Mouse (Mus musculus) erythroblast, embryonic 14.5 days (primary cell): ENCODE measurements around the gene 2300002M23Rik. TPM values are rescaled to one million over a fixed set of nuclear protein-coding genes. Genes with fewer than 3 reads are reported as not detected.

Experiments
- H3K27me3 ChIP-seq: 2 replicates; pipeline ENCODE4 v1.6.1; 2012; ENCODE audit warnings: inconsistent platforms; ENCODE audit not compliant: control insufficient read depth
- H3K36me3 ChIP-seq: 2 replicates; pipeline ENCODE4 v1.6.1; 2012; ENCODE audit warnings: mild to moderate bottlenecking, inconsistent platforms; ENCODE audit not compliant: control insufficient read depth
- H3K4me1 ChIP-seq: 2 replicates; pipeline ENCODE4 v1.6.1; 2012; ENCODE audit warnings: inconsistent platforms; ENCODE audit not compliant: control insufficient read depth
- H3K4me3 ChIP-seq: replicated peaks from 2 replicates; pipeline ENCODE3; 2012; ENCODE audit warnings: moderate library complexity, mild to moderate bottlenecking, inconsistent platforms
- H3K9me3 ChIP-seq: 2 replicates; pipeline ENCODE4 v1.6.1; 2012; ENCODE audit warnings: low read length, inconsistent platforms, mixed read lengths; ENCODE audit not compliant: control insufficient read depth
- GATA1 ChIP-seq: IDR thresholded peaks from 2 replicates; pipeline ENCODE4 v1.6.1; 2012; ENCODE audit warnings: low read length, inconsistent platforms, mixed read lengths
- TAL1 ChIP-seq: IDR thresholded peaks from 3 replicates; pipeline ENCODE4 v1.6.1; 2012; ENCODE audit warnings: low read length, inconsistent platforms, mixed read lengths
- polyA plus RNA-seq: library from polyadenylated mRNA; stranded (reverse); fragments of >175 nt; gene quantifications from 2 replicates; pipeline ENCODE4 v1.2.3, GENCODE M21; 2012

Gene 2300002M23Rik
- polyA plus RNA-seq, 1 experiment, result not detected

- no peaks in the 10 kb centered on the region for H3K36me3 ChIP-seq
- no peak for TF ChIP-seq GATA1
- no peak for TF ChIP-seq TAL1
- no peaks in the 10 kb centered on the region for H3K4me1 ChIP-seq
- H3K4me3 ChIP-seq, result no peak overlapping the region
- no peaks in the 10 kb centered on the region for H3K27me3 ChIP-seq
- H3K9me3 ChIP-seq, result peaks cover 5% of the 10 kb centered on the region
These were observed 24.5 kb downstream of the 2300002M23Rik start for GRCm38 (mm10) chr17:35591731-35592130.

DNA sequence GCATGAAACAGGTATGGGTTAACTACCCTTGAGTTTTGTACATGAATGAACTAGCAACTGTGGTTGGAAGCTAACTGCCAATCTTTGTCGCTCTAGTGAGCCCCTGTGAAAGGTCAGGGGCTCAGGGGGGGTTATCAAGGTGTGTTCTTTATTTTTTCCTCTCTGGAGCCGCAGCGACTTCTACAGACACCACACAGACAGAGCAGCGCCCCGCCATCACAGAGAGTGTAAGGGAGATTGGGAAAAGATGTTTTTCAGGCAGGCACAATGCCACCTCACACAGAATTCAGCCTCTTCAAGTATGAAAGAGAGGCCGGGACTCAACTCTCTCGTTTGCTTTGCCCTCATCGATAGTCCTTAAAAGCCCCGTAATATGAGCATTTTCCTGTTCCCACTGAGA, 24.9 kb downstream of the 2300002M23Rik start:
- Histone ChIP-seq H3K9me3 (peaks cover 7% of the 10 kb centered on the region), H3K36me3 (no peaks in the 10 kb centered on the region), H3K27me3 (no peaks in the 10 kb centered on the region), H3K4me1 (no peaks in the 10 kb centered on the region), H3K4me3 (no peak overlapping the region)
- TF ChIP-seq GATA1, result no peak

DNA sequence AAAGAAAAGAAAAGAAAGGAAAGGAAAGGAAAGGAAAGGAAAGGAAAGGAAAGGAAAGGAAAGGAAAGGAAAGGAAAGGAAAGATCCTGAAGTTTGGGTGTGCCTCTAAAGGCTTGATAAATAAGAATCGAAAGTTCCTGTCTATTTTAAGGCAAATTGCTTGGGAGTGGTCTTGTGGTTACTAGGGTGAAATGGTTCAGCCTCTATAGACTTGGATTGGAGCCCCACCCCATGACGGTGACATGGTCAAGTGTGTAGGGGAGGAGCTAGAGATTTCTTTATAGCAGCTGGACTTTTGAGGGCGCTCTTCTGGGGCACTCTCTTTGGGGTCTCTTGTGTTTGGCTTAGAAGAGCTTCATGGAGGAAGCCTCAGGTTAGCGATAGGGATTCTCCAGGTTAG, 26.5 kb downstream of the 2300002M23Rik start:
- Histone ChIP-seq H3K4me1 (no peaks in the 10 kb centered on the region), H3K36me3 (no peaks in the 10 kb centered on the region), H3K4me3 (no peak overlapping the region), H3K27me3 (no peaks in the 10 kb centered on the region), H3K9me3 (peaks cover 5% of the 10 kb centered on the region)
- TF ChIP-seq TAL1 (no peak), GATA1 (no peak)

DNA sequence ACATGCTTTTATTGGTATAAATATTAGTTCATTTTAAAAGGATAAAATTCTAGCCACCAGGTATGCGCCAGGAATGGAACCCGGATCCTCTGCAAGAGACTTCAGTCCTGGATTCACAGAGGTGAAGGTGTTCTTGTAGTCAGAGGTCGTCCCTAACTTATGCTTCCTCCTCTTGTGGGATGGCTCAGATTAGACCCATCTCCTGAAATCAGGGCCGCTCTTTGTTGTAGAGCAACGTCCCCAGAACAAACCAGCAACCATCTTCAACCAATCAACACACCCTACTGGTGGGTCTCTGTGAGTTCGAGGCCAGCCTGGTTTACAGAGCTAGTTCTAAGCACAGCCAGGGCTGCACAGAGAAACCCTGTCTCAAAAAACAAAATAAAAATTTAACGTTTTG, 27.2 kb downstream of the 2300002M23Rik start:
- TF ChIP-seq GATA1 (no peak), TAL1 (no peak)
- Histone ChIP-seq H3K27me3 (no peaks in the 10 kb centered on the region), H3K9me3 (peaks cover 5% of the 10 kb centered on the region), H3K4me1 (no peaks in the 10 kb centered on the region), H3K36me3 (no peaks in the 10 kb centered on the region), H3K4me3 (no peak overlapping the region)

GRCm38 (mm10) chr17:35597399-35597798, 30.1 kb downstream of the 2300002M23Rik start:
- H3K36me3 ChIP-seq, result no peaks in the 10 kb centered on the region
- TF ChIP-seq TAL1 (no peak), GATA1 (no peak)
- H3K9me3 ChIP-seq, result peaks cover 5% of the 10 kb centered on the region
- H3K4me3 ChIP-seq, result no peak overlapping the region
- no peaks in the 10 kb centered on the region for H3K4me1 ChIP-seq
- no peaks in the 10 kb centered on the region; the same call in 1 of the 2 replicates for H3K27me3 ChIP-seq

GRCm38 (mm10) chr17:35601249-35601648, 34.0 kb downstream of the 2300002M23Rik start, which contains the start of gene Sfta2:
TSS of gene Sfta2 (plus strand) at chr17:35601549.
- Histone ChIP-seq H3K27me3 (no peaks in the 10 kb centered on the region; the same call in 1 of the 2 replicates), H3K9me3 (peaks cover 5% of the 10 kb centered on the region), H3K4me1 (no peaks in the 10 kb centered on the region), H3K36me3 (no peaks in the 10 kb centered on the region), H3K4me3 (no peak within 1 kb of the TSS)
- TF ChIP-seq TAL1 (no peak), GATA1 (no peak)

GRCm38 (mm10) chr17:35601736-35602354, 34.6 kb downstream of the 2300002M23Rik start:
- no peaks in the 10 kb centered on the region for H3K36me3 ChIP-seq
- H3K4me1 ChIP-seq, result no peaks in the 10 kb centered on the region
- peaks cover 5% of the 10 kb centered on the region for H3K9me3 ChIP-seq
- no peak for TF ChIP-seq TAL1
- no peak for TF ChIP-seq GATA1
- no peak overlapping the region for H3K4me3 ChIP-seq
- no peaks in the 10 kb centered on the region; the same call in 1 of the 2 replicates for H3K27me3 ChIP-seq

GRCm38 (mm10) chr17:35617127-35617526, 49.9 kb downstream of the 2300002M23Rik start:
- Histone ChIP-seq H3K36me3 (no peaks in the 10 kb centered on the region), H3K4me1 (no peaks in the 10 kb centered on the region), H3K9me3 (peaks cover 22% of the 10 kb centered on the region), H3K27me3 (no peaks in the 10 kb centered on the region; the same call in 1 of the 2 replicates), H3K4me3 (no peak overlapping the region)
- TF ChIP-seq TAL1 (no peak), GATA1 (no peak)

Other genes with a start within 250 kb of the 2300002M23Rik start
- gene H2-Q1, start 247.0 kb upstream of the 2300002M23Rik start, polyA plus RNA-seq, result not detected in 2 replicates
- gene H2-Q2, start 225.2 kb upstream of the 2300002M23Rik start, polyA plus RNA-seq, result not detected in 2 replicates
- gene H2-Q4, start 187.8 kb upstream of the 2300002M23Rik start, polyA plus RNA-seq, result 0.50 and 0.56 TPM in 2 replicates
- gene H2-Q6, start 142.6 kb upstream of the 2300002M23Rik start, polyA plus RNA-seq, result 0.09 TPM in 1 of 2 replicates, not detected in the other
- gene H2-Q7, start 128.3 kb upstream of the 2300002M23Rik start, polyA plus RNA-seq, result 0.03 and 0.13 TPM in 2 replicates
- 0.08 and 0.09 TPM in 2 replicates for gene H2-Q10, start 97.4 kb upstream of the 2300002M23Rik start, polyA plus RNA-seq
- 0.05 TPM in 1 of 2 replicates, not detected in the other for gene Pou5f1, start 61.4 kb upstream of the 2300002M23Rik start, polyA plus RNA-seq
- 29.1 and 33.5 TPM in 2 replicates for gene Tcf19, start 50.6 kb upstream of the 2300002M23Rik start, polyA plus RNA-seq
- 4.7 and 4.9 TPM in 2 replicates for gene Cchcr1, start 50.4 kb upstream of the 2300002M23Rik start, polyA plus RNA-seq
- gene Psors1c2, start 34.2 kb upstream of the 2300002M23Rik start, polyA plus RNA-seq, result 0.40 and 0.51 TPM in 2 replicates
- 0.02 TPM in 1 of 2 replicates, not detected in the other for gene Cdsn, start 15.3 kb upstream of the 2300002M23Rik start, polyA plus RNA-seq
- gene Sfta2, start 34.1 kb downstream of the 2300002M23Rik start, polyA plus RNA-seq, result not detected in 2 replicates
- gene Gm9573, start 59.2 kb downstream of the 2300002M23Rik start, polyA plus RNA-seq, result not detected in 2 replicates
- not detected in 2 replicates for gene Mucl3, start 76.2 kb downstream of the 2300002M23Rik start, polyA plus RNA-seq
- 1.9 and 2.6 TPM in 2 replicates for gene Vars2, start 100.1 kb downstream of the 2300002M23Rik start, polyA plus RNA-seq
- gene Gtf2h4, start 106.3 kb downstream of the 2300002M23Rik start, polyA plus RNA-seq, result 1.1 and 1.3 TPM in 2 replicates
- not detected in 2 replicates for gene Ddr1, start 137.2 kb downstream of the 2300002M23Rik start, polyA plus RNA-seq